Mouse (Mus musculus) urinary bladder, adult 18-20 months (tissue): ENCODE results near the gene Cfap44.
A peak's percentile ranks its signal among the peaks of the same experiment; 100 is the strongest.
"Not testable (repeated sequence)": the region's sequence is repeated elsewhere in the genome, so short reads cannot be mapped to it uniquely, and the experiment has no call there.

Experiments used
- DNase-seq, 2 experiments: peaks; one replicate each; pipeline ENCODE4 v3.0.0; 2022; ENCODE audit warnings: low spot score in 2 of 2, mixed read lengths in 2 of 2

Gene Cfap44

GRCm38 (mm10) chr16:44430021-44430420 lies 35.4 kb downstream of the Cfap44 start:
- no peak for DNase-seq

GRCm38 (mm10) chr16:44434931-44435330 lies 40.3 kb downstream of the Cfap44 start:
- DNase-seq = no peak

GRCm38 (mm10) chr16:44435481-44435880 lies 40.9 kb downstream of the Cfap44 start:
- no peak for DNase-seq

GRCm38 (mm10) chr16:44441913-44442312 lies 47.3 kb downstream of the Cfap44 start:
- DNase-seq = not testable (repeated sequence)

GRCm38 (mm10) chr16:44457858-44458257 lies 63.3 kb downstream of the Cfap44 start:
- no peak for DNase-seq

GRCm38 (mm10) chr16:44458826-44459225 lies 64.2 kb downstream of the Cfap44 start:
- no peak for DNase-seq

GRCm38 (mm10) chr16:44460922-44461321 lies 66.3 kb downstream of the Cfap44 start:
- no peak for DNase-seq

- DNase-seq = no peak
These were observed 80.7 kb downstream of the Cfap44 start for GRCm38 (mm10) chr16:44475281-44475680.

- DNase-seq = no peak
These were observed 81.2 kb downstream of the Cfap44 start for GRCm38 (mm10) chr16:44475682-44476375.

- no peak for DNase-seq
These were observed 84.2 kb downstream of the Cfap44 start for GRCm38 (mm10) chr16:44478767-44479166.

- DNase-seq = no peak
These were observed 85.3 kb downstream of the Cfap44 start for GRCm38 (mm10) chr16:44479852-44480251.

GRCm38 (mm10) chr16:44480616-44481015 lies 86.0 kb downstream of the Cfap44 start:
- no peak for DNase-seq

- no peak for DNase-seq
These were observed 87.3 kb downstream of the Cfap44 start for GRCm38 (mm10) chr16:44481599-44482593.

- peak; percentile 73 to 81 for DNase-seq
These were observed 89.5 kb downstream of the Cfap44 start for GRCm38 (mm10) chr16:44484079-44484478.

- DNase-seq = no peak
These were observed 90.2 kb downstream of the Cfap44 start for GRCm38 (mm10) chr16:44484831-44485230.

- DNase-seq = no peak
These were observed 91.1 kb downstream of the Cfap44 start for GRCm38 (mm10) chr16:44485691-44486090.

GRCm38 (mm10) chr16:44486612-44487011 lies 92.0 kb downstream of the Cfap44 start:
- no peak for DNase-seq

- no peak for DNase-seq
These were observed 92.6 kb downstream of the Cfap44 start for GRCm38 (mm10) chr16:44487194-44487593.

GRCm38 (mm10) chr16:44491051-44491450 lies 96.5 kb downstream of the Cfap44 start:
- DNase-seq = no peak

GRCm38 (mm10) chr16:44492151-44492550 lies 97.6 kb downstream of the Cfap44 start:
- no peak for DNase-seq

- no peak for DNase-seq
These were observed 98.1 kb downstream of the Cfap44 start for GRCm38 (mm10) chr16:44492706-44493105.

- DNase-seq = peak in 1 of 2 experiments; percentile 24
These were observed 99.3 kb downstream of the Cfap44 start for GRCm38 (mm10) chr16:44493868-44494267.
